Mouse (Mus musculus): Measurements from ENCODE around the gene Tiparp.

GRCm38 (mm10) chr3:65510588-65510987 lies 17.6 kb upstream of the Tiparp start:
- TF ChIP-seq CTCF (IDR thresholded peaks at IDR 0.05; ENCODE audit: low read depth, low read length) = no peak
- TF ChIP-seq POLR2A (IDR thresholded peaks at IDR 0.05; ENCODE audit: borderline replicate concordance, low read depth, low read length) = no peak

Data from bone marrow macrophage, adult 2 months (primary cell).